Mouse (Mus musculus) 416B (cell line): ENCODE data around the gene Endov.
A peak's percentile ranks its signal among the peaks of the same experiment; 100 is the strongest.

Experiments
- DNase-seq: peaks from one replicate; pipeline ENCODE4 v3.0.0; 2011; ENCODE audit warnings: low read depth

Endov gene

GRCm38 (mm10) chr11:119546496-119547182 lies 55.5 kb downstream of the Endov start:
- no peak for DNase-seq

GRCm38 (mm10) chr11:119547183-119547921 lies 56.2 kb downstream of the Endov start, which contains the start of gene Nptx1:
Nptx1 (minus strand) TSS chr11:119547753.
- DNase-seq: no peak

DNA sequence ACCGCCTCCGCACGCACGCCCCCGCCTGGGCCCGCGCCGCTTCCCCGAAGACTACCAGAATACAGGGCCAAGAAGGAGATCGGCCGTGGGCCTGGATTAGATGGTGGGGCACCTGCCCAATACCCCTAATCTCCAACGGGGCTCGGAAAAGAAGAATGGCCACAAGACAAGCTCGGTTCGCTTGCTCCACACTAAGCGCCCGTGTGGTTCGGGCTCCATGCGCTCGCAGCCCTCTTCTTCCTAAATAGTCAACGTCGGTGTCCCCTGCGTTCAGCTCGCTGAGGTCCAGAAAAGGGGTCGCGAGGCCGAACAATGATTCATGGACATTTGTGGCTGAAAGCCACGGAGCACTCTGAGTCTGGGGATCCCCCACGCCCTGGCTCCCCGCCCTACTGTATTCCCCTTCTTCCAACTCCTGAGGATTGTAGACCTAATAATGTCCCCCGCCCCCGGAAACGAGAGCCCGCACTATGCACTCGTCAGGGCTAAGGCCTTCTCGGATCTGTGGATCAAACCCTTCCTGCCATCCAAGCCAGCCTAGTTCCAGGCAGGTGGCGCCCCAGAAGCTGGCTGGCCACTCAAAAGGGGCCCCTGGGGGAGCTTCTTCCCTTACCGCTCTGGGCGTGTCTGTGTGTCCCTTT lies 56.9 kb downstream of the Endov start:
- no peak for DNase-seq

DNA sequence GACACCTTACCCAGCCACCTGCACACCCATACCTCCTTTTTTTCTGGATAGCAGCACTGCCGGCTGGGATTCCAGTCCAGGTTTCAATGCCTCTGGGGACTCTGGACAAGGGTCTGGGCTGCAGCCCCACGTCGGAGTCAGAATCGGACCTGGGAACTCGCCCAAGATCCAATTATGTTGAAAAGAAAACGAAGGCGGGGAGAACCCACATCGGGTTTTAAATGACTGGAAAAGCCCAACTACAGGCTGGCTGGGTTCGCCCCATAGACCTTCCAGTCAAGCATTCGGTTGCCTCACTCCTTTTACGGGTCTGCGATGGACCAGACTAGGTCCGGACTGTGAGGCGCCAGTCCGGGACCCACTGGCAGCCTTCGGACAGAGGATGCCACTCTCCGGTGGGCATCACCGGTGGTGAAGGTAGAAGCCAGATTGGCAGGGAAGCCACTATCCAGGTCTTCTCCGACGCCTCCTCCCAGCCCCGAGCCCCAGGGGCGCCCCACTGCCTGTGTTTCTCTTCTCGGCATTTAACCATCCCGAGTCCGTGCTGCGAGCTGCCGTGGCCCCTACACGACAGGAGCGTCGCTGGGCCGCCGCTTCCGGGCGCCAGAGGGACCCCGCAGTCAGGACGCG lies 57.7 kb downstream of the Endov start:
- DNase-seq: no peak

GRCm38 (mm10) chr11:119549371-119549811 lies 58.2 kb downstream of the Endov start:
- no peak for DNase-seq

GRCm38 (mm10) chr11:119550546-119551335 lies 59.6 kb downstream of the Endov start:
- DNase-seq: no peak

GRCm38 (mm10) chr11:119551468-119551867 lies 60.3 kb downstream of the Endov start:
- DNase-seq: no peak

GRCm38 (mm10) chr11:119552301-119552700 lies 61.2 kb downstream of the Endov start:
- DNase-seq: peak; percentile 66

- DNase-seq: peak; percentile 15
These were observed 62.0 kb downstream of the Endov start for GRCm38 (mm10) chr11:119552902-119553802.

GRCm38 (mm10) chr11:119554706-119555105 lies 63.6 kb downstream of the Endov start:
- DNase-seq: no peak

DNA sequence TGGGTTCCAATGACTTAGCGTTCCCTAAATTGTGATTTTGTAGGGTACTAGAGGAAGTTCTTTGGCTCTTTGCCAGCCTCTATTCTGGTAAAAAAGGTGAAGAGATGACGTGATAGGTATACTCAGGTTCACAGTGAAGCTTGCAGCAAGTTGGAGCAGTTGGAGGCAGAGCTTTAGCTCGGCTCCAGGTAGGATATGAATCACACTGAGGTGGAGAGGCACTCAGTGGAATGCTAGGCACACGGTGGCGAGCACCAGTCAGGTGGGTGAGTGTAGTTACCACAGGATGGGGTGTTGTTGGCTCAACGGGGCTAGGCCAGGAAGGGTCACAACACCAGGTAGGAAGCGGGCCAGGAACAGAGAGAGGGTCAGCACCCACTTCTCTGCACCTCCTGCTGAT lies 64.0 kb downstream of the Endov start:
- no peak for DNase-seq

DNA sequence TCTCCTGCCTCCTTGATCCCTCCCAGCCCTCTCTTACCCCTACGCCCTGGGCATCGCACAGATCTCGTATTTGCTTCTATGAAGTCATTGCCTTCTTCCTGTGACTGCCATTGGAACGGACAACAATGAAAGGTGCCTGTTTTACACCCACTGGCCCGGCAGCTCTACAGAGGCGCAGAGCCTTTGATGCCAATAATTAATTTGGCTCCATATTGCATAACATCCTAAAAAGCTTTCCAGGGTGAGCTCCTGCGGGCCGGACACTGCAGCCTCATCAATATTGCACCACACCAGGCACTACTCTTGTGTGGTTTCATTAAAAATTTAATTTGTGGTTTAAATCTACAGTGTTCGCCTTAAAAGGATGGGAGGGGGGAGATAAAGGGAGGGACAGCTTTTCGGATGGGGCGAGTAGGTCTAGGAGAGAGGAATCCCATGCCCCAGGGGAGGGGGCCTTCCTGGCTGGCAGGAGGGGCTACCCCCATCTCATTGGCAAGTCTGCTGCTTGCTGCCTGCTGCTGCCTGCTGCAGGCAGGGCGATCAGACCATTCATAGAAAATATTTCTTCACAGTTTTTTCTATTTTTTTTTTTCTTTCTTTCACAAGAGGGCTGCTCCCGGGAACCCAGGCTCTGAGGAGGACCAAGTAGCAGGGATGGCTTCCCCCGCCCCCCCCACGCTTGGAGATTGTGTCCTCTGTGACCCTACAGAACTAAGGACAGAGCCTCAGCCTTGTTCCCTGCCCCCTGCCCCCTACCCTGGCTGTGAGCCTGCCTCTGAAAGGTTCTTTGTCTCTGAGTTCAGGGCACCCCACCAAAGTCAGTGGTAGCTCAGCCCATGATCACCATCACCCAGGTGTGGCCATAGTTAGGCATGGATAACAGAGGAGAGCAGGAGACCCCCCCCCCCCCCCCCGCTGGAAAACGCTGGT lies 67.1 kb downstream of the Endov start:
- no peak for DNase-seq

GRCm38 (mm10) chr11:119558870-119559610 lies 67.9 kb downstream of the Endov start:
- no peak for DNase-seq
